Mouse (Mus musculus) liver, adult 2 months (tissue): ENCODE measurements around the gene Kif26b. TPM values are rescaled to one million over a fixed set of nuclear protein-coding genes. Genes with fewer than 3 reads are reported as not detected.

ENCODE experiments used
- DNase-seq: peaks from one replicate; pipeline ENCODE4 v3.0.0-alpha.2; 2011; ENCODE audit warnings: low read depth, low spot score; ENCODE audit errors: extremely low read depth
- H3K27ac ChIP-seq: fragments of 200-500 bp; replicated peaks from 2 replicates; pipeline ENCODE4 v1.5.1; 2012; ENCODE audit warnings: low read depth, mild to moderate bottlenecking, control low read depth, inconsistent platforms, low read length; ENCODE audit not compliant: insufficient read depth
- H3K27me3 ChIP-seq: fragments of 200-500 bp; 2 replicates; pipeline ENCODE4 v1.6.1; 2012; ENCODE audit warnings: mild to moderate bottlenecking, moderate library complexity, low read length, inconsistent platforms; ENCODE audit not compliant: control insufficient read depth, insufficient read depth
- H3K36me3 ChIP-seq: fragments of 200-500 bp; 2 replicates; pipeline ENCODE4 v1.6.1; 2012; ENCODE audit warnings: low read length, inconsistent platforms; ENCODE audit not compliant: control insufficient read depth, insufficient read depth
- H3K4me1 ChIP-seq: fragments of 200-500 bp; 2 replicates; pipeline ENCODE4 v1.6.1; 2011; ENCODE audit warnings: low read length; ENCODE audit not compliant: control insufficient read depth, insufficient read depth
- H3K4me3 ChIP-seq: fragments of 200-500 bp; 2 replicates; pipeline ENCODE4 v1.5.1; 2011; ENCODE audit warnings: low read depth, mild to moderate bottlenecking, control low read depth, low read length, moderate library complexity; ENCODE audit not compliant: insufficient read depth
- H3K79me2 ChIP-seq: fragments of 200-500 bp; 2 replicates; pipeline ENCODE4 v1.6.1; 2012; ENCODE audit warnings: inconsistent platforms, mild to moderate bottlenecking, low read length, moderate library complexity; ENCODE audit not compliant: control insufficient read depth, insufficient read depth
- H3K9ac ChIP-seq: fragments of 200-500 bp; 2 replicates; pipeline ENCODE4 v1.6.1; 2012; ENCODE audit warnings: low read depth, mild to moderate bottlenecking, control low read depth, inconsistent platforms, low read length
- CTCF ChIP-seq: fragments of 200-500 bp; IDR thresholded peaks from 2 replicates; pipeline ENCODE4 v1.5.1; 2011; ENCODE audit warnings: low read depth, low read length, control low read depth
- POLR2A ChIP-seq: fragments of 200-500 bp; IDR thresholded peaks from 2 replicates; pipeline ENCODE4 v1.6.1; 2011; ENCODE audit warnings: low read length, control low read depth; ENCODE audit not compliant: insufficient read depth; ENCODE audit errors: extremely low read depth
- WGBS: fragments of 180-500 bp; shearing (Covaris S2); methylation state at CpG from one replicate; pipeline ENCODE4 v1.1.7; 2018; 5-methylcytosine and 5-hydroxymethylcytosine counted together
- polyA plus RNA-seq: library from polyadenylated mRNA; depleted of rRNA; stranded (reverse); fragments of >200 nt; gene quantifications from 2 replicates; pipeline ENCODE4 v1.2.3, GENCODE M21; 2012
- total RNA-seq: library from RNA; depleted of rRNA; stranded (reverse); fragments of >200 nt; gene quantifications from 2 replicates; pipeline ENCODE4 v1.2.3, GENCODE M21; 2014

The Kif26b gene
- total and polyA plus RNA-seq, 2 experiments, result 0.10 to 0.28 TPM

GRCm38 (mm10) chr1:178728256-178728655 is 199.3 kb downstream of the Kif26b start:
- Histone ChIP-seq H3K27me3 (no peaks in the 10 kb centered on the region), H3K27ac (no peak overlapping the region), H3K36me3 (no peaks in the 10 kb centered on the region), H3K4me3 (no peak overlapping the region), H3K79me2 (no peaks in the 10 kb centered on the region), H3K4me1 (no peaks in the 10 kb centered on the region), H3K9ac (no peak overlapping the region)
- TF ChIP-seq CTCF (no peak), POLR2A (no peak)
- WGBS, result 90% methylated on average over 6 of the region's 6 CpGs
- no peak for DNase-seq

GRCm38 (mm10) chr1:178730271-178730670 is 201.3 kb downstream of the Kif26b start:
- no peak overlapping the region for H3K9ac ChIP-seq
- WGBS, result 92% methylated on average over 3 of the region's 3 CpGs
- H3K27me3 ChIP-seq, result 0 out of 2 replicates have a peak, but pooled peaks cover 2% of the 10 kb centered on the region
- H3K4me1 ChIP-seq, result no peaks in the 10 kb centered on the region
- H3K4me3 ChIP-seq, result no peak overlapping the region
- DNase-seq, result no peak
- H3K79me2 ChIP-seq, result no peaks in the 10 kb centered on the region
- TF ChIP-seq CTCF (no peak), POLR2A (no peak)
- H3K36me3 ChIP-seq, result no peaks in the 10 kb centered on the region
- H3K27ac ChIP-seq, result no peak overlapping the region

DNA sequence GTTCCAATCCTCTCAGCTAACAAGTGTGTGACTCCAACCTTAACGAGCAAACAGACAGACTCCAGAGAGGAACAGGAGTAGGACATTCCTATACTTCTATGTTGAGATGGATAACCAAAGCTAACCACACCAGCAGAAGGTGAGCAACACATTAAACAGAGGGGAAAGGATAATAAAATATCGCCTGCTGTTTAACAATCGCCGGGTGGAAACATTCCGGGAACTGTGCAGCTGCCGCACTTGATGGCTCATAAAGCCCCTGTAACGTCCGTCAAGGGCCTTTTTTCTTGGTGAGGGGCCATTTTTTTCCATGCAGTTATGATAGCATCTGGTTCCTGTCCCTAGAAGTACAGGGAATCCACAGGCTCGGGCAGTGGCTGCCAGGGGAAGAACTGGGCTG is 204.1 kb downstream of the Kif26b start:
- H3K4me1 ChIP-seq, result no peaks in the 10 kb centered on the region
- no peak overlapping the region for H3K4me3 ChIP-seq
- H3K27ac ChIP-seq, result no peak overlapping the region
- 83% methylated on average over 9 of the region's 9 CpGs for WGBS
- no peak for TF ChIP-seq POLR2A
- TF ChIP-seq CTCF, result no peak
- 0 out of 2 replicates have a peak, but pooled peaks cover 2% of the 10 kb centered on the region for H3K27me3 ChIP-seq
- no peaks in the 10 kb centered on the region for H3K79me2 ChIP-seq
- DNase-seq, result no peak
- H3K9ac ChIP-seq, result no peak overlapping the region
- H3K36me3 ChIP-seq, result no peaks in the 10 kb centered on the region

DNA sequence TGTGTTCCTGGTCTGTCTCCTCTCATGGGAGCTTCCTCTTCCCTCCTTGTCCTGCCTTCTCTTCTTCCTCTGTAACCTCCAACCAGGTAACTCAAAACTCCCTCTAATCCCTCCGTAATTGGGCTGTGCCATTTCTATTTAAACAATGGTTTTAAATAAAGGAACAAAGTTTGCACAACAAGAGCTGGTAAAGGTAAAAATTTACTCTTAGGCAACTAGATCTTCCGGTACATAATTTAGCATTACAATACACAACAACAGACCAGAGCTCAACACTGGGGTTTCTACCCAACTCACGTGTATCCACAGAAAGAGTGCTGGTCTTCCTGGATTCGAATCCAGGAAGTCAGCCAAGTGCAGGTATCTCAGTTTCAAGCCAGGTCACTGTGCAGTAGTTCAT is 205.7 kb downstream of the Kif26b start:
- Histone ChIP-seq H3K27me3 (0 out of 2 replicates have a peak, but pooled peaks cover 2% of the 10 kb centered on the region), H3K27ac (no peak overlapping the region), H3K4me3 (no peak overlapping the region), H3K79me2 (no peaks in the 10 kb centered on the region), H3K36me3 (no peaks in the 10 kb centered on the region), H3K4me1 (no peaks in the 10 kb centered on the region), H3K9ac (no peak overlapping the region)
- WGBS, result 35% methylated on average over 4 of the region's 4 CpGs
- DNase-seq, result peak; percentile 31
- no peak for TF ChIP-seq CTCF
- no peak for TF ChIP-seq POLR2A

GRCm38 (mm10) chr1:178736931-178737330 is 208.0 kb downstream of the Kif26b start:
- no peaks in the 10 kb centered on the region for H3K36me3 ChIP-seq
- no peaks in the 10 kb centered on the region for H3K4me1 ChIP-seq
- H3K27ac ChIP-seq, result no peak overlapping the region
- 0 out of 2 replicates have a peak, but pooled peaks cover 2% of the 10 kb centered on the region for H3K27me3 ChIP-seq
- DNase-seq, result no peak
- H3K9ac ChIP-seq, result no peak overlapping the region
- H3K4me3 ChIP-seq, result no peak overlapping the region
- WGBS, result 46% methylated on average over 2 of the region's 2 CpGs
- H3K79me2 ChIP-seq, result no peaks in the 10 kb centered on the region
- TF ChIP-seq POLR2A (no peak), CTCF (no peak)

- no peak overlapping the region for H3K4me3 ChIP-seq
- H3K9ac ChIP-seq, result no peak overlapping the region
- H3K4me1 ChIP-seq, result no peaks in the 10 kb centered on the region
- no peaks in the 10 kb centered on the region for H3K36me3 ChIP-seq
- TF ChIP-seq CTCF, result no peak
- no peak for TF ChIP-seq POLR2A
- H3K27me3 ChIP-seq, result no peaks in the 10 kb centered on the region
- H3K27ac ChIP-seq, result no peak overlapping the region
- WGBS, result 83% methylated on average over 5 of the region's 5 CpGs
- no peaks in the 10 kb centered on the region for H3K79me2 ChIP-seq
- DNase-seq, result no peak
Observed at GRCm38 (mm10) chr1:178743820-178744219, 214.9 kb downstream of the Kif26b start.
